Mouse (Mus musculus): ENCODE measurements around the gene Gm12216.

DNA sequence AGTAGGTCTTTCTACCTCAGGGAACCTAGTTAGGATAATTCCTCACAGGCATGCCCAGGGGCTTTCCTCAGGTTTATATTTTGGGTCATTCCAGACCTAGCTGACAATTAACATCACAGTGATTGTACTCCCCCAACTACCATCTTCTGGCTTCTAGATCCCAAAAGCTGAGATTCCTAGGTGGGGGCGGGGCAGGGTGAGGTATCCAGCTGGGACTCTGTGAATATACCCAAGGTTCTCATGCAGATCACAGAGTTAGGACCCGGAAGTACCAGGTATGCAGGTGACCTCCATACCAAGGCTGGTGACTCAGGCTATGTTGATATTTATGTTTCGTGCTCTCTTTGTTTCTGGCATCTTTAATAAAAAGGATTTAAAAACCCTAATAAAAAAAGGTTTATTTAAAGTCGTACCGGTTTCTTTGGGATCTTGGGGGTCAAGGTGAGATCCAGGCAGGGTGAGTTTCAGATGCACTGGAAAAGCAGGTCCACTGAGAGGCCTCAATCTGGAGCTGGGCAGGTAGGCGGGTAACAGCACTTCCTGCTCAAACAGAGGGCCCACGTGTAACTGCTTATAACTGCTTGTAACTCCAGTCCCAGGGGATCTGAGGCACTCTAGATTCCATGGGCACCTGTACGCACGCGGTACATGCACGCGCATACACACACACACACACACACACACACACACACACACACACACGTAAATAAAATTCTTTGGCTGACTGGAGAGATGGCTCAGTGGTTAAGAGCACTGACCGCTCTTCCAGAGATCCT is 54.3 kb downstream of the Gm12216 start:
- peak; percentile 52 for TF ChIP-seq POLR2A (IDR thresholded peaks at IDR 0.05; ENCODE audit: insufficient read depth, low read length)
- TF ChIP-seq CTCF (IDR thresholded peaks at IDR 0.05; ENCODE audit: low read depth, low read length) = no peak
